Mouse (Mus musculus) brain, embryonic 14.5 days (tissue): ENCODE results near the gene Sprr2e. TPM values are rescaled to one million over a fixed set of nuclear protein-coding genes. Genes with fewer than 3 reads are reported as not detected.

Experiments used
- DNase-seq: peaks from one replicate; pipeline ENCODE4 v3.0.0-alpha.2; 2011; ENCODE audit warnings: low read depth
- CTCF ChIP-seq: fragments of 200-500 bp; IDR thresholded peaks from 2 replicates; pipeline ENCODE4 v1.5.1; 2012; ENCODE audit warnings: inconsistent platforms, mild to moderate bottlenecking, moderate library complexity, borderline replicate concordance; ENCODE audit not compliant: insufficient read depth, insufficient read length; ENCODE audit errors: extremely low read depth
- POLR2A ChIP-seq: fragments of 200-500 bp; IDR thresholded peaks from 2 replicates; pipeline ENCODE4 v1.6.1; 2012; ENCODE audit warnings: mild to moderate bottlenecking, inconsistent platforms, borderline replicate concordance; ENCODE audit not compliant: poor library complexity, insufficient read depth, insufficient read length, severe bottlenecking; ENCODE audit errors: extremely low read depth
- polyA plus RNA-seq: library from polyadenylated mRNA; depleted of rRNA; stranded (reverse); fragments of >200 nt; gene quantifications from 2 replicates; pipeline ENCODE4 v1.2.3, GENCODE M21; 2012; rRNA removed

The Sprr2e gene
- polyA plus RNA-seq: not detected in 2 replicates

- DNase-seq: no peak
- TF ChIP-seq POLR2A (no peak), CTCF (no peak)
Observed at GRCm38 (mm10) chr3:92351843-92352242, at the start of gene Sprr2e. Gene Sprr2e (plus strand): TSS chr3:92352143.

- DNase-seq: no peak
- no peak for TF ChIP-seq CTCF
- TF ChIP-seq POLR2A: no peak
Observed at GRCm38 (mm10) chr3:92307406-92307805, 44.5 kb upstream of the Sprr2e start.

- no peak for DNase-seq
- TF ChIP-seq POLR2A: no peak
- no peak for TF ChIP-seq CTCF
Observed at GRCm38 (mm10) chr3:92316320-92316719, 35.6 kb upstream of the Sprr2e start, which contains the start of gene Sprr2b. Gene Sprr2b (plus strand): TSS chr3:92316620.

GRCm38 (mm10) chr3:92317384-92317783, 34.6 kb upstream of the Sprr2e start:
- DNase-seq: no peak

GRCm38 (mm10) chr3:92336278-92336677, 15.7 kb upstream of the Sprr2e start:
- DNase-seq: no peak
- TF ChIP-seq POLR2A (no peak), CTCF (no peak)

More at GRCm38 (mm10) chr3:92317384-92317783, 34.6 kb upstream of the Sprr2e start:
- TF ChIP-seq POLR2A (no peak), CTCF (no peak)

GRCm38 (mm10) chr3:92338840-92339239, 13.1 kb upstream of the Sprr2e start, which contains the start of gene Sprr2d:
Gene Sprr2d (plus strand): TSS chr3:92339140.
- TF ChIP-seq POLR2A (no peak), CTCF (no peak)
- DNase-seq: no peak

- TF ChIP-seq CTCF (no peak), POLR2A (no peak)
Observed at GRCm38 (mm10) chr3:92361619-92362018, 9.7 kb downstream of the Sprr2e start.

GRCm38 (mm10) chr3:92364887-92365286, 12.9 kb downstream of the Sprr2e start, which contains the start of gene Sprr2f:
Gene Sprr2f (plus strand): TSS chr3:92365187.
- no peak for DNase-seq
- TF ChIP-seq POLR2A (no peak), CTCF (no peak)

More at GRCm38 (mm10) chr3:92361619-92362018, 9.7 kb downstream of the Sprr2e start:
- no peak for DNase-seq

GRCm38 (mm10) chr3:92373613-92374012, 21.7 kb downstream of the Sprr2e start:
- TF ChIP-seq CTCF (no peak), POLR2A (no peak)
- DNase-seq: no peak

- TF ChIP-seq CTCF (no peak), POLR2A (no peak)
- no peak for DNase-seq
Observed at GRCm38 (mm10) chr3:92385385-92385784, 33.4 kb downstream of the Sprr2e start, which contains the start of gene Sprr2h. Gene Sprr2h (plus strand): TSS chr3:92385685.

- TF ChIP-seq CTCF: no peak
- no peak for TF ChIP-seq POLR2A
- peak; percentile 22 for DNase-seq
Observed at GRCm38 (mm10) chr3:92394301-92394700, 42.4 kb downstream of the Sprr2e start.

Other genes starting within 250 kb of the Sprr2e start
- not detected in 2 replicates for gene Prr9, start 228.2 kb upstream of the Sprr2e start, polyA plus RNA-seq
- not detected in 2 replicates for gene Lelp1, start 209.4 kb upstream of the Sprr2e start, polyA plus RNA-seq
- 0.03 and 0.05 TPM in 2 replicates for gene Sprr2a1, start 136.3 kb upstream of the Sprr2e start, polyA plus RNA-seq
- gene Sprr2a2, start 136.2 kb upstream of the Sprr2e start, polyA plus RNA-seq: 4.0 and 5.0 TPM in 2 replicates
- 0.14 and 0.23 TPM in 2 replicates for gene Sprr2a3, start 66.7 kb upstream of the Sprr2e start, polyA plus RNA-seq
- gene Sprr2b, start 35.5 kb upstream of the Sprr2e start, polyA plus RNA-seq: 0.26 TPM in 1 of 2 replicates, not detected in the other
- gene Sprr2d, start 13.0 kb upstream of the Sprr2e start, polyA plus RNA-seq: not detected in 2 replicates
- gene Sprr2f, start 13.0 kb downstream of the Sprr2e start, polyA plus RNA-seq: not detected in 2 replicates
- not detected in 2 replicates for gene Sprr2h, start 33.5 kb downstream of the Sprr2e start, polyA plus RNA-seq
- gene Sprr2i, start 55.8 kb downstream of the Sprr2e start, polyA plus RNA-seq: not detected in 2 replicates
- gene Sprr2j-ps, start 65.9 kb downstream of the Sprr2e start, polyA plus RNA-seq: not detected in 2 replicates
- 6.8 and 9.2 TPM in 2 replicates for gene Gm9774, start 77.3 kb downstream of the Sprr2e start, polyA plus RNA-seq
- gene Sprr2k, start 80.4 kb downstream of the Sprr2e start, polyA plus RNA-seq: not detected in 2 replicates
- gene Sprr1b, start 86.6 kb downstream of the Sprr2e start, polyA plus RNA-seq: 0.11 and 0.55 TPM in 2 replicates
- gene Sprr3, start 106.6 kb downstream of the Sprr2e start, polyA plus RNA-seq: not detected in 2 replicates
- gene Sprr1a, start 133.8 kb downstream of the Sprr2e start, polyA plus RNA-seq: 0.63 TPM in 1 of 2 replicates, not detected in the other
- gene Sprr4, start 148.3 kb downstream of the Sprr2e start, polyA plus RNA-seq: not detected in 2 replicates
- gene 2310046K23Rik, start 182.4 kb downstream of the Sprr2e start, polyA plus RNA-seq: not detected in 2 replicates
- gene Ivl, start 221.6 kb downstream of the Sprr2e start, polyA plus RNA-seq: not detected in 2 replicates
- gene Smcp, start 236.9 kb downstream of the Sprr2e start, polyA plus RNA-seq: not detected in 2 replicates